Mouse (Mus musculus) brown adipose tissue, adult 24 weeks (tissue): Measurements from ENCODE around the gene Plppr3. TPM values are rescaled to one million over a fixed set of nuclear protein-coding genes. Genes with fewer than 3 reads are reported as not detected.
A peak's percentile ranks its signal among the peaks of the same experiment; 100 is the strongest.

Experiments used
- H3K27ac ChIP-seq: fragments of 200-500 bp; replicated peaks from 2 replicates; pipeline ENCODE4 v1.5.1; 2012; ENCODE audit warnings: low read depth, mild to moderate bottlenecking, low read length
- H3K4me1 ChIP-seq: fragments of 200-500 bp; 2 replicates; pipeline ENCODE4 v1.6.1; 2012; ENCODE audit warnings: low read length, mixed read lengths; ENCODE audit not compliant: control insufficient read depth, insufficient read depth, insufficient read length
- H3K4me3 ChIP-seq: fragments of 200-500 bp; 2 replicates; pipeline ENCODE4 v1.5.1; 2012; ENCODE audit warnings: low read depth, mild to moderate bottlenecking, low read length, moderate library complexity; ENCODE audit not compliant: insufficient read depth
- polyA plus RNA-seq: library from polyadenylated mRNA; stranded (reverse); fragments of >200 nt; gene quantifications from 2 replicates; pipeline ENCODE4 v1.2.4, GENCODE M21; 2012; ENCODE audit not compliant: missing spikeins, insufficient read depth, insufficient read length

The Plppr3 gene
- polyA plus RNA-seq, 1 experiment = not detected

GRCm38 (mm10) chr10:79854801-79855541, 19.5 kb downstream of the Plppr3 start:
- Histone ChIP-seq H3K27ac (peak overlapping the region; percentile 89), H3K4me1 (peaks cover 35% of the 10 kb centered on the region), H3K4me3 (peak overlapping the region; percentile 89)

GRCm38 (mm10) chr10:79853860-79854795, 20.3 kb downstream of the Plppr3 start, which contains the start of gene Ptbp1:
Gene Ptbp1 (plus strand): TSS chr10:79854427.
- Histone ChIP-seq H3K4me3 (peak within 1 kb of the TSS; percentile 89), H3K4me1 (peaks cover 38% of the 10 kb centered on the region), H3K27ac (peak within 1 kb of the TSS; percentile 97)

GRCm38 (mm10) chr10:79853392-79853791, 21.0 kb downstream of the Plppr3 start:
- H3K27ac ChIP-seq = peak overlapping the region; percentile 97
- peak overlapping the region; percentile 57 for H3K4me3 ChIP-seq
- peaks cover 38% of the 10 kb centered on the region for H3K4me1 ChIP-seq

- Histone ChIP-seq H3K27ac (peak overlapping the region; percentile 97), H3K4me1 (peaks cover 38% of the 10 kb centered on the region), H3K4me3 (peak overlapping the region; percentile 57)
Observed at GRCm38 (mm10) chr10:79852827-79853226, 21.6 kb downstream of the Plppr3 start.

- peak overlapping the region; percentile 97 for H3K27ac ChIP-seq
- H3K4me1 ChIP-seq = peaks cover 32% of the 10 kb centered on the region
- H3K4me3 ChIP-seq = peak overlapping the region; percentile 57; the same call in 1 of the 2 replicates
Observed at GRCm38 (mm10) chr10:79852107-79852789, 22.2 kb downstream of the Plppr3 start.

GRCm38 (mm10) chr10:79851653-79852052, 22.8 kb downstream of the Plppr3 start:
- Histone ChIP-seq H3K4me3 (no peak overlapping the region), H3K27ac (peak overlapping the region; percentile 97), H3K4me1 (peaks cover 26% of the 10 kb centered on the region)

- no peak overlapping the region for H3K4me3 ChIP-seq
- peaks cover 24% of the 10 kb centered on the region for H3K4me1 ChIP-seq
- H3K27ac ChIP-seq = no peak overlapping the region
Observed at GRCm38 (mm10) chr10:79849941-79850628, 24.3 kb downstream of the Plppr3 start.

- no peak overlapping the region for H3K27ac ChIP-seq
- no peak overlapping the region for H3K4me3 ChIP-seq
- H3K4me1 ChIP-seq = peaks cover 10% of the 10 kb centered on the region; the same call in 1 of the 2 replicates
Observed at GRCm38 (mm10) chr10:79846553-79846952, 27.9 kb downstream of the Plppr3 start.

GRCm38 (mm10) chr10:79843476-79843875, 31.0 kb downstream of the Plppr3 start:
- Histone ChIP-seq H3K27ac (no peak overlapping the region), H3K4me3 (no peak overlapping the region), H3K4me1 (peaks cover 3% of the 10 kb centered on the region; the same call in 1 of the 2 replicates)

- Histone ChIP-seq H3K27ac (no peak overlapping the region), H3K4me1 (peaks cover 3% of the 10 kb centered on the region; the same call in 1 of the 2 replicates), H3K4me3 (no peak overlapping the region)
Observed at GRCm38 (mm10) chr10:79842322-79842721, 32.1 kb downstream of the Plppr3 start.

- Histone ChIP-seq H3K27ac (peak overlapping the region; percentile 99), H3K4me1 (peaks cover 3% of the 10 kb centered on the region; the same call in 1 of the 2 replicates), H3K4me3 (peak overlapping the region; percentile 57)
Observed at GRCm38 (mm10) chr10:79840644-79841551, 33.5 kb downstream of the Plppr3 start.

GRCm38 (mm10) chr10:79840091-79840490, 34.3 kb downstream of the Plppr3 start:
- peak overlapping the region; percentile 99 for H3K27ac ChIP-seq

GRCm38 (mm10) chr10:79838151-79838550, 36.3 kb downstream of the Plppr3 start:
- Histone ChIP-seq H3K4me3 (no peak overlapping the region), H3K4me1 (peaks cover 3% of the 10 kb centered on the region; the same call in 1 of the 2 replicates), H3K27ac (peak overlapping the region; percentile 75)

More at GRCm38 (mm10) chr10:79840091-79840490, 34.3 kb downstream of the Plppr3 start:
- Histone ChIP-seq H3K4me3 (0 out of 2 replicates have a peak overlapping the region, but pooled peaks have one; percentile 57), H3K4me1 (peaks cover 3% of the 10 kb centered on the region; the same call in 1 of the 2 replicates)
